Mouse (Mus musculus) limb, embryonic 10.5 days (tissue): Measurements from ENCODE around the gene Tmem107. TPM values are rescaled to one million over a fixed set of nuclear protein-coding genes. Genes with fewer than 3 reads are reported as not detected.

Experiments used
- DNase-seq: peaks from one replicate; pipeline ENCODE4 v3.0.0-alpha.2; 2017; ENCODE audit warnings: low spot score
- H3K27ac ChIP-seq: fragments of 300-500 bp; sonication (generic); 2 replicates; pipeline ENCODE4 v1.5.1; 2016; ENCODE audit warnings: mild to moderate bottlenecking
- H3K27me3 ChIP-seq: fragments of 300-500 bp; sonication (generic); 2 replicates; pipeline ENCODE4 v1.6.1; 2016; ENCODE audit warnings: low read depth, mild to moderate bottlenecking; ENCODE audit not compliant: poor library complexity, severe bottlenecking
- H3K36me3 ChIP-seq: fragments of 300-500 bp; sonication (generic); 2 replicates; pipeline ENCODE4 v1.6.1; 2016; ENCODE audit warnings: mild to moderate bottlenecking, moderate library complexity
- H3K4me1 ChIP-seq: fragments of 300-500 bp; sonication (generic); 2 replicates; pipeline ENCODE4 v1.6.1; 2016
- H3K4me3 ChIP-seq: fragments of 300-500 bp; sonication (generic); 2 replicates; pipeline ENCODE4 v1.5.1; 2016; ENCODE audit warnings: mild to moderate bottlenecking, moderate library complexity
- H3K9me3 ChIP-seq: fragments of 300-500 bp; sonication (generic); replicated peaks from 2 replicates; pipeline ENCODE4 v1.6.1; 2016; ENCODE audit warnings: mild to moderate bottlenecking
- WGBS: fragments of 180-500 bp; shearing (Covaris S2); methylation state at CpG from one replicate; pipeline ENCODE4 v1.1.7; 2016; 5-methylcytosine and 5-hydroxymethylcytosine counted together
- polyA plus RNA-seq: library from polyadenylated mRNA; unstranded; fragments of >200 nt; fragmentation: Nextera tagmentation; extraction: Ambion mirVana; gene quantifications from 2 replicates; pipeline ENCODE4 v1.2.1, GENCODE M21; 2016

Gene Tmem107
- polyA plus RNA-seq, 1 experiment from 2014 or later = 35.8 TPM

GRCm38 (mm10) chr11:69062194-69062760 is 8.3 kb upstream of the Tmem107 start:
- Histone ChIP-seq H3K36me3 (no peaks in the 10 kb centered on the region), H3K4me3 (peak overlapping the region; percentile 81), H3K4me1 (peaks cover 61% of the 10 kb centered on the region), H3K27me3 (0 out of 2 replicates have a peak, but pooled peaks cover 5% of the 10 kb centered on the region), H3K27ac (no peak overlapping the region), H3K9me3 (no peaks in the 10 kb centered on the region)
- peak; percentile 74 for DNase-seq
- under 1% methylated on average over 17 of the region's 17 CpGs for WGBS

- Histone ChIP-seq H3K4me3 (peak overlapping the region; percentile 81), H3K9me3 (no peaks in the 10 kb centered on the region), H3K27me3 (0 out of 2 replicates have a peak, but pooled peaks cover 5% of the 10 kb centered on the region), H3K27ac (peak overlapping the region; percentile 75), H3K4me1 (peaks cover 61% of the 10 kb centered on the region), H3K36me3 (no peaks in the 10 kb centered on the region)
- under 1% methylated on average over 19 of the region's 19 CpGs for WGBS
- DNase-seq = peak; percentile 96
Observed at GRCm38 (mm10) chr11:69062761-69063224, 7.8 kb upstream of the Tmem107 start.

- Histone ChIP-seq H3K9me3 (no peaks in the 10 kb centered on the region), H3K27ac (peak overlapping the region; percentile 82), H3K4me3 (peak overlapping the region; percentile 81), H3K27me3 (0 out of 2 replicates have a peak, but pooled peaks cover 5% of the 10 kb centered on the region), H3K4me1 (peaks cover 57% of the 10 kb centered on the region), H3K36me3 (no peaks in the 10 kb centered on the region)
- DNase-seq = peak; percentile 96
- WGBS = 0% methylated on average over 31 of the region's 31 CpGs
Observed at GRCm38 (mm10) chr11:69063413-69064201, 7.0 kb upstream of the Tmem107 start.

- Histone ChIP-seq H3K36me3 (no peaks in the 10 kb centered on the region), H3K27me3 (0 out of 2 replicates have a peak, but pooled peaks cover 5% of the 10 kb centered on the region), H3K27ac (peak overlapping the region; percentile 82; the same call in 1 of the 2 replicates), H3K4me3 (peak overlapping the region; percentile 81), H3K9me3 (no peaks in the 10 kb centered on the region), H3K4me1 (peaks cover 53% of the 10 kb centered on the region)
- no peak for DNase-seq
- WGBS = 46% methylated on average over 9 of the region's 9 CpGs
Observed at GRCm38 (mm10) chr11:69064259-69065133, 6.1 kb upstream of the Tmem107 start.

GRCm38 (mm10) chr11:69065394-69065925 is 5.1 kb upstream of the Tmem107 start:
- 0 out of 2 replicates have a peak, but pooled peaks cover 5% of the 10 kb centered on the region for H3K27me3 ChIP-seq
- no peak for DNase-seq
- no peaks in the 10 kb centered on the region for H3K9me3 ChIP-seq
- WGBS = 51% methylated on average over 3 of the region's 3 CpGs
- H3K4me1 ChIP-seq = peaks cover 51% of the 10 kb centered on the region
- H3K36me3 ChIP-seq = no peaks in the 10 kb centered on the region
- H3K27ac ChIP-seq = no peak overlapping the region
- H3K4me3 ChIP-seq = no peak overlapping the region

- DNase-seq = peak; percentile 58
- WGBS = under 1% methylated on average over 28 of the region's 29 CpGs
- Histone ChIP-seq H3K4me1 (peaks cover 47% of the 10 kb centered on the region), H3K36me3 (no peaks in the 10 kb centered on the region), H3K27me3 (0 out of 2 replicates have a peak, but pooled peaks cover 3% of the 10 kb centered on the region), H3K9me3 (no peaks in the 10 kb centered on the region), H3K27ac (peak overlapping the region; percentile 12), H3K4me3 (peak overlapping the region; percentile 54)
Observed at GRCm38 (mm10) chr11:69066163-69066861, 4.3 kb upstream of the Tmem107 start.

- WGBS = 10% methylated on average over 8 of the region's 8 CpGs
- no peaks in the 10 kb centered on the region for H3K36me3 ChIP-seq
- peak; percentile 87 for DNase-seq
- no peaks in the 10 kb centered on the region for H3K27me3 ChIP-seq
- H3K4me1 ChIP-seq = peaks cover 46% of the 10 kb centered on the region
- peak overlapping the region; percentile 54 for H3K4me3 ChIP-seq
- no peak overlapping the region for H3K27ac ChIP-seq
- no peaks in the 10 kb centered on the region for H3K9me3 ChIP-seq
Observed at GRCm38 (mm10) chr11:69066956-69067355, 3.6 kb upstream of the Tmem107 start.

- Histone ChIP-seq H3K4me3 (no peak overlapping the region), H3K36me3 (no peaks in the 10 kb centered on the region), H3K27ac (no peak overlapping the region), H3K9me3 (no peaks in the 10 kb centered on the region), H3K4me1 (peaks cover 51% of the 10 kb centered on the region), H3K27me3 (no peaks in the 10 kb centered on the region)
- DNase-seq = no peak
- WGBS = 66% methylated on average over 6 of the region's 6 CpGs
Observed at GRCm38 (mm10) chr11:69067601-69068000, 3.0 kb upstream of the Tmem107 start.

- Histone ChIP-seq H3K4me3 (peak overlapping the region; percentile 74), H3K4me1 (peaks cover 58% of the 10 kb centered on the region), H3K27me3 (no peaks in the 10 kb centered on the region), H3K9me3 (no peaks in the 10 kb centered on the region), H3K27ac (peak overlapping the region; percentile 91), H3K36me3 (no peaks in the 10 kb centered on the region)
- 1% methylated on average over 13 of the region's 13 CpGs for WGBS
- no peak for DNase-seq
Observed at GRCm38 (mm10) chr11:69070093-69070492, 513 bp upstream of the Tmem107 start.

GRCm38 (mm10) chr11:69071262-69071661 is 656 bp downstream of the Tmem107 start:
- H3K27me3 ChIP-seq = no peaks in the 10 kb centered on the region
- no peaks in the 10 kb centered on the region for H3K9me3 ChIP-seq
- DNase-seq = no peak
- peak overlapping the region; percentile 91 for H3K27ac ChIP-seq
- peak overlapping the region; percentile 74 for H3K4me3 ChIP-seq
- H3K4me1 ChIP-seq = peaks cover 50% of the 10 kb centered on the region
- no peaks in the 10 kb centered on the region for H3K36me3 ChIP-seq
- WGBS = 23% methylated on average over 9 of the region's 9 CpGs

GRCm38 (mm10) chr11:69072234-69072633 is 1.6 kb downstream of the Tmem107 start:
- H3K36me3 ChIP-seq = no peaks in the 10 kb centered on the region
- no peak for DNase-seq
- 88% methylated on average over 11 of the region's 11 CpGs for WGBS
- peak overlapping the region; percentile 43 for H3K4me3 ChIP-seq
- H3K27me3 ChIP-seq = no peaks in the 10 kb centered on the region
- no peaks in the 10 kb centered on the region for H3K9me3 ChIP-seq
- H3K27ac ChIP-seq = peak overlapping the region; percentile 93
- peaks cover 41% of the 10 kb centered on the region for H3K4me1 ChIP-seq

GRCm38 (mm10) chr11:69072666-69073064 is 2.1 kb downstream of the Tmem107 start:
- 14% methylated on average over 9 of the region's 9 CpGs for WGBS
- Histone ChIP-seq H3K9me3 (no peaks in the 10 kb centered on the region), H3K27ac (peak overlapping the region; percentile 93), H3K36me3 (no peaks in the 10 kb centered on the region), H3K4me1 (peaks cover 41% of the 10 kb centered on the region), H3K4me3 (peak overlapping the region; percentile 43), H3K27me3 (no peaks in the 10 kb centered on the region)
- DNase-seq = no peak
